Mouse (Mus musculus): ENCODE data around the gene Tmem240. TPM values are rescaled to one million over a fixed set of nuclear protein-coding genes. Genes with fewer than 3 reads are reported as not detected.
"Not testable (repeated sequence)": the region's sequence is repeated elsewhere in the genome, so short reads cannot be mapped to it uniquely, and the experiment has no call there.

The Tmem240 gene
- polyA plus RNA-seq, 2 experiments from 2014 or later: 0.24 TPM; not detected in 1

DNA sequence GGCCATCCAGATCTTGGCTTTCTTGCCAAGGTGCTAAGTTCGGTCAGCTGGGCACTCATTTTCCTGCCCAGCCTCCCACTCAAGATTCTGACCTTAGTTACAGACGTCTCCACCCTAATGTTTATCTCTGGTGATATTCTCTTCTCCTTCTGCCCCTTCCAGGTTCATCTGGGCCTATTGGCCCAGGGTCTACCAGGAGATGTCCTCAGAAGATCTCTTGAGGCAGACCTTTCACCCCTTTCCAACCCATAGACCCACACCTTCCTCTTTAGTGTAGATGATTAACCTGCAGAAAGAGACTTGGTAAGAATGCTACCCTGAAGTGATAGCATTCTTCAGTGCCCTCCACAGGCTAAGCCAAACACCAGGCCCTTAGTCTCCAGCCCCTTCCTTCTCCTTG, 37.1 kb downstream of the Tmem240 start:
- ATAC-seq: no peak

DNA sequence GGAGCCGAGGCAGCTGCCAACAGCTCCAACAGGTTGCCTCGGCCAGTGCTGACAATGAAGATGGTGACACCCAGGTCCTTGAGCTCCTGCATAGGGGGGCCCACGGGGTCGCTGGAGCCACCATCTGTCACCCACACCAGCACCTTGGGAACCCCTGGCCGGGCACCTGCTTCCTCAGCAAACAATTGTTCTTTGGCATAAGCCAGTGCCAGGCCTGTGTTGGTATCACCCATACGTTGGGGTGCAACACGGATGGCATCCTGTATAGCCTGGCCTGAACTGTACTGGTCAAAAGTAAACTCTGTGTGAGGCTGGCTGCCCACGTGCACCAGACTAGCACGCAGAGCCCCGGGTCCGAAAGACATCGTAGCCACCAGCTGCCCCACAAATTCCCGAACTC, 38.2 kb downstream of the Tmem240 start:
- ATAC-seq: no peak

DNA sequence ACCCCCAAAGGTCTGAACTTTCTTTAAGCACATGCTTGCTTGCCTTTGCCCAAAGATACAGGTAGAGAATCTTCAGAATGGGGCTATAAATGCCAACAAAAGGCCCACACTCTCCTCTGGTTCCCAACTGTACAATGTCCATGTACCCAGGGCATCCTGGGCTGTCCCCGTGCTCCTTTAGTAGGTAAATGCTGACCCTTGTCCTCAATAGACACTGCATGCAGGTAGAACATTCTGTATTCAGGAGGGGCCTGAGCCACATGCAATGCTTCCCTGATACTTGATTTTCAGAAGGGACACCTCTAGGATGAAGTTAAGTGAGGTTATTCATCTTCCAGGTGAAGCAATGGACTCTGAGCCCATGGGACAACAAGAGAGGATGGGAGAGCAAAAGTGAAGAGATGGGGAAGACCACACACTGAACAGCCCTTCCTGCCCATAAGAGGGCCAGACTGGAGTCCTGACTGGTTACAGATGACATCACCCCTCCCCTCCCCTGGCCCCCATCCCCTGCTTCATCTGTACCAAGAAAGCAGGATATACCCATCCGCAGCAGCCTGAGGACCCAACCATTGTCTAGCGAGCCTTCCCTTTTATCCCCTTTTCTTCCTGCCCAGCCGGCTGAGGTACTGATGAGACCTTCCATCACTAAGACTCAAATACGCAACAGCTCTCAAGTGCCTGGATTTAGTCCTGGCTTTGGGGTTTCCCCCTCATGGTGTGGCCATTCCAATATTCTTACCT, 38.9 kb downstream of the Tmem240 start:
- no peak for ATAC-seq

DNA sequence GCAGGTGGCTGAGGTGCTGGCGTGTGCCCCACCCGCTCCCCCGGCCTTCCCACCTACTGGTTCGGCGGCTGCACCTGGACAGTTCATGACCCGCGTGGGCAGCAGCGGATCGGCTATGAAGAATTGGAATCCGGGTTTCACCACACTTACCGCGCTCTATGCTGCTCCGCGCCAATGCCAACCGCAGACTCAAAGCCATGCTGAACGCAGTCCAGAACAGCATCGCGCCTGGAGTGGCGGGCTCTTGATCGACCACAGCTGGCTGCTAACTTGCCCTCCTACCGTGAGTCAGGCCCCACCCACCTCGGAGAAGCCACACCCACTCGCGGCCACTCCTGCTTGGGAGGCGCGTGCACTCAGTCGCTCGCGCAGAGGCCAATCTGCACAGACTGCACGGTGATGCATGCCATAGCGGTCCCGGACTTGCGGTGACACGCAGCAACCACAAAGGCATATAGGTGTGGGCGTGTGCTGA, 39.7 kb downstream of the Tmem240 start, which contains the start of gene Vwa1:
TSS of gene Vwa1 (minus strand) at position 419 of the 475 bp plus-strand sequence.
- peak; percentile 81 for ATAC-seq

DNA sequence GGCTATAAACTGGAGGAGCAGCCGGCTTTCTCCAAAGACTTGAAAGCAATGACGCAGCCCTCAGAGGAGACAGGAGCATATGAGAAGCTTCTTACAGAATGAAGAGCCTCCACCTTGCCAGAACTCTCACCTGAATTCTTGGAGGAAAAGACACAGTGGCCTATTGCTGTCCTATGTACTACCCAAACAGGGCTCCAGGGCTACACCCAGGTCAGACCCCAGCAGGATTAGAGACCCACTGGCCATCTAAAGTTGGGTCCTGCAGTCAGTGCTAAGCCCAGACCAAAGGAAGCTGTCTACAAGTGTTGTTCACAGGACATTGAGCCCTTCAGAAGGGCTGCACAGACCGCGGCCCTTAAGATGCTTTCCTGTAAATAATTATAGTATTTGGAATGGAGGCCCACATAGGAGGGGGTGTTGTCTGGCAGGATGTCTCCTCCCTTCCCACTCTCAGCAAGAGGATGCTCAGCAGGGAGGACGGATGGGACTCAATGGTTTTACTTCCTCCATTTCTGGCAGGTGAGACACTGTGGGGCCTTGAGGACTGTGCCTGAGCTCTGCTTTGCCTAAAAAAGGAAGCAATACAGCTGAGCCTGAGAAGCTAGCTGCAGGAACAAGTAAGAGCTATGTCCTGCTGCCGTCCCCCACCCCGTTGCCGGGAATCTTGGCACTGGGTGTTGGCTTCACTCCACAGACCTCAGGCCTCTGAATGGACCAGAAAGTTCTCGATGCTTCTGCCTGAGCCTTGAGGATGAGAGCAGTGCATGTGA, 40.6 kb downstream of the Tmem240 start:
- no peak for ATAC-seq

DNA sequence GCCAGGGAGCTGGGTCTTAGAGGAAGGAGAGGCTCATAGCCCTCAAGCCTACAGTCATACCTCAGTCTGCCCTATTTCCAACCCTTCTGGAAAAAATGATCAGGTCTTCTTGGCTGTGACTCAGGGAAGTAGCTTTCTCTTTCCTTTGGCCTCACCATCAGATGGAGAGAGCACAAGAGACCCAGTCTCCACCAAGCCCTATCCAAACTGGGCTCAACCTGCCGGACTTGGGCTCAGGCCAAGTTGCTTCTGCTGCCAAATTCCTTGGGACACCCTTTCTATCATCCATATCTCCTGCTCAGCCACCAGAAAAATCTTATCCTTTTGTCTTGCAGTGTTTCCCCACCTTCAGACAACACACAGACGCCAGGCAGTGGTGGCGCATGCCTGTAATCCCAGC, 41.3 kb downstream of the Tmem240 start:
- ATAC-seq: no peak

DNA sequence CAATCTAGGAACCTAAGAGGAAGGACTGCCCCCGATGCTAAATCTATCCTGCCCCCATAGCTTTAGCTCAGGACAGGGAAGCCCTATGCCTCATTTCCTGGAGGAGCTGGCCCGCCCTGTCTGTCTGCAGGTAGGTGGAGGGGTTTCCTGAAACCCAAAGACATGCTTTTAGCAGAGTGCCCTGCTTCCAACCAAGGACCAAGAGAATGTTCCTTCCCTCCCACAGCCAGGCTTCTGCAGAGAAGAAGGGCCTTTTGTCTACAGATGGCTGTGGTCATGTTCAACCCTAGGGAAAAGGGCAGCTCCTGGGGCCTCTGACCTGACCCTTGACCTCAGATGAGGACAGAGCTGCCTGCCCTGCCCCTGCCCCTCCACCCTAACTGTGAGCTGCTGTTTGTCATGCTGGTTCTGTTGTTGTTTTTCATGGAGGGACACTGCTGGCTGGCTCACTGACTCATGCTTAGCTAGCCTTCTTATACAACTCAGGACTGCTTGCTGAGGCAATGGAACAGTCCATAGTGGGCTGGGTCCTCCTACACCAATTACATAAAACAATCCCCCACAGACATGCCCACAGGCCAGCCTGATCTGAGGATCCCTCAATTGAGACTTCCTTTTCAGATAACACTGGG, 42.2 kb downstream of the Tmem240 start:
- ATAC-seq: no peak

DNA sequence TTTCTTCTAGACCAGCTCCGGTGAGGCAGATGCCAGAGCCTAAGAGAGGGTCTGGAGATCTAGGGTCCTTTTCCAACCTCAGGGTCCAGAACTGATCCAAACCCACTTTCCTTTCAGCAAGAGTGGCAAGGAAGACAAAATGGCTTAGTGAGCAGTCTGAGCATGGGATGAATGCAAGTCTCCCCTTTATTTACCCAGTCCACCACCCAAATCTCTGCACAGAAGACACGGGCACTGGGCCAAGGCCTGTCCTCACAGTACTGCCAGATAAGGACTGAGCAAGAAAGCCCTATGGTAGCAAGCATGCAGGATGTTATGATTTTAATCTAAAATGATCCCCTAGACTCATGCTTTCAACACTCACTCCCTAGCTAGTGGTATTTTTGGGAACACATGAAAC, 43.2 kb downstream of the Tmem240 start:
- no peak for ATAC-seq

DNA sequence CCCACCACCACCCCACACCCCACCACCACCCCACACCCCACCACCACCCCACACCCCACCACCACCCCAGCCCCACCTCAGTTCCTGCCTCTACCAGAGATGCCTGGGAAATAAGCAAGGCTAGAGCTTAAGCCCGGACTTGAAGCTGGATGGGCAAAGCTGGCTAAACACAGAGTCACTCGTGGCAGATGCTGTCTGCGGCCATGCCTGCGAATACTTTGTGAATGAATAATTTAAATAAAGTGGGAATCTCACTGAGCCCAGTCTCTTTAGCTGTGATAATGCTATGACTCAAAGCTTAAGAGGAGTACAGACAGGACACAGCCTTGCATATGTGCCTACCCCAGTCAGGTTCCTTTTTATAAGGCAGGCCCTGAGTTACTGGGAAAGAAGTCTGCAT, 44.9 kb downstream of the Tmem240 start:
- ATAC-seq: no peak

DNA sequence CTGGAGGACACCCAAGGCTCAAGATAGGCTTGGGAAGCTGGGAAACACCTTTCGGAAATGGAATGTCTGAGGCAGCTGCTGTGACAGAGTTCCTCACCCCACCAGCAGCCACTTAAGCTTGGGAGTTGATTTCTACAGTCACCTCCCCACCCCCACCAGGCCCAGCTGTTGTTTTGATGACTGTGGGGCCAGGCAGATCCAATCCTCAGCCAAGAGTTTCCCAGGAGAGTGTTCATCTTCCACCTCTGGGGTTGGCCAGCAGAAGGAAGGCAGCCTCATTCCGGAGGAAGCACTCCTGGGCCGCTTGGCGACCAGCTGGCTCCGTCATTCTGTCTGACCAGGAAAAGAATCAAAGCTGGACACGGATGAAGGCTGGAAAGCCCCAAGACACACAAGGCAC, 46.3 kb downstream of the Tmem240 start:
- no peak for ATAC-seq

DNA sequence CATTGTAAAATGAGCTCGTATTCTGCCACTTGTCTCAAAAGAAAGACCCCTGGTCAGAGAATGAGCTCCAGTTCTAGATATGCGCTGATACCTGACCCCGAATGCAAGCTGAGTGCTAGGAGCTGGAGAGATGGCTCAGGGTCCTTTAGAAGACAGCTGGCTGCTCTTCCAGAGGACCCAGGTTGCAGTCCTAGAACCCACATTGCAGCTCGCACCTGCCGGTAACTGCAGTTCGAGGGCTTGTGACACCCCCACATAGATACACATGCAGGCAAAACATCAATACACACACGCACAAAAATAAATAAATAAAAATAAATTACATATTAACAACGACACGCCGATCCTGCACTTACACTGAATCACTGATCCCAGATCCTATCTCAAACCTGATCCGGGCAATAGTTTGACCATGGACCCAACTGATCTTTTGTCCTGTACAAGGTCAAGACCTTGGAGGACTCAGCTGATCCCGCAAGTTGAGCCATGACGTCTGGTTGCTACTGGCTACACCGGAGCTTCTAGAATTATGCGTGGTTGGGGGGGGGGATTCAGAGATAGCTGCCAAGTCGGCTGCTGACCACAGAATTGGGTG, 49.0 kb downstream of the Tmem240 start:
- ATAC-seq: no peak

DNA sequence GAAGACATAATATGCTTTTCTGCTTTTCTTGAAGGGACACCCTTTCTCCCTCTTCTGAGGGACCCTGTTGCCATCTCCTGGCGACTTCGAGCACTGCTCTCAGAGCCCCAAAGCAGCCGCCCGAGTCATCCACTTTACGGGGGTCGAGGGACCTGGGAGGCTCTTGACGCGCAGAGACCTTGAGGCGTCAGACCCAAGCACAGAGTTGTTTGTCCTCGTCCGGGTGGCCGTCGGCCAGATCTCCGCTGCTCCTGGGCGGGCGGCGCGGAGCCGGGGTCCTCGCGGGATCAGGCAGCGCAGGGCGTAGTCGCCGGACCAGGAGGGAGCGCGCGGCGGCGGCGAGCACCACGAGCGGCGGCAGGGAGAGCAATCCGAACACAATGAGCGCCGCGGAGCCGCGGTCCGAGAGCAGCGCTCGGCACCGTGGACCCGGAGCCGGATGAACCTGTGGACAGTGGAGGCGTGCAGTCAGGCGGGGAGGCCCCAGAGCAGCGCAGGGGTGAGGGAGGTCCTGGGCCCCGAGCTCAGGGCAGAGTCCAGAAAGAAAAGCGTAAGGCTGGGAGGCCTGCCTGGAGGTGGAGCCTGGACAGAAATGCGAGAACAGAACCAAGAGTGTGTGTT, 49.6 kb downstream of the Tmem240 start:
- peak; percentile 77 for ATAC-seq

DNA sequence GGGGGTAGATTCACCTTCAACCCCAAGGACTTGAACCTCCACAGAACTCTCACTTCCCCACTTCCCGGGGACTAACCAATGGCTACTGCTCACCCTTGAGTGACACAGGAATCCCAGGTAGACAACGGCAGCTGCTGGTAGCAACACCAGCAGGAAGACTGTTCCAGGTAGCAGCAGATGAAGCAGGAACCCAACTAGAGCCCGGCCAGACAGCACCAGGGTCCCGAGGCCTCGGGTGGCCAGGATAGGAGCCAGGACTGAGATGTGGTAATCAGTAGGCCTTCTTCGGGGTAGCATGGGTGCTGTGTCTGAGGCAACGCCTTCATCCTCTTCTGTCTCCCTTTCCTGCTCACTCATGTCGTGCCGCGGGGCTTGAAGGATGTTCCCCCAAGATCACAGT, 50.6 kb downstream of the Tmem240 start:
- no peak for ATAC-seq

DNA sequence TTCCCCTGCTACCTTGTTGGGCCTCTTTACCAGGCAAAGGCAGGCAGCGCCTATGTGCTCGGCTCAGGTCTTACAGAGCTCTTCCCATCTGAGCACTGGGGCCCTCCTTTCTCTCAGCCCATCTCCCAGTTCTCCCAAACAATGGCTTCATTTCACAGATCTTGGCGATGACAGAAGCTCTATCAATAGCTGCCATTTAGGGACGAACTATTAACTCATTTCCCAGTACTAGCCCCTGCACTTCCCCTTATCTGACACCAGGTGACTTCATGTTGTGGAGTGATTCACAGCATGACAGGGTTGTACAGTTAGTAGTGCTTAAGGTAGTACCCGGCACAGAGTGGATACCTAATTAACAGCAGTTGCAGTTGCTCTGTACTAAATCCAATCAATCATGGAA, 51.2 kb downstream of the Tmem240 start, which contains the start of gene Tmem88b:
TSS of gene Tmem88b (minus strand) at position 56 of the 400 bp plus-strand sequence.
- no peak for ATAC-seq

DNA sequence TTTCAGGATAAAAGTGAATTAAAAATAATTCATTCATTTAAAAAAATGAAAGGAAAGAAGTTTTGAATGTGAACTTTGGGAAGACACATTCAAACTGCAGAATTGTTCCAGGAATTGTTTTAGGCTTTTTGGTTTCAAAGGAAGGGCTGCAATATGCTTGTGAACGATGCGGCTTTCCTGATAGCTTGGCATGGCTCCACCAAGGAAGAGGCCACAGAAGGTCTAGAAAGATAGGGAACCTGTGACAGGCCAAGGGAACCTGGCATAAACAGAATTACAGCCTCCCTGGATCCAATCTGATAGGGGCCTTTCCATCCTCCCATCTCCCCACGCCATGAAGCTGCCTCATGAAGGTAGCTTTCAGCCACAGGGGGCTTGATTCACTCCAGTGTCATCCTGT, 53.7 kb downstream of the Tmem240 start:
- no peak for ATAC-seq

DNA sequence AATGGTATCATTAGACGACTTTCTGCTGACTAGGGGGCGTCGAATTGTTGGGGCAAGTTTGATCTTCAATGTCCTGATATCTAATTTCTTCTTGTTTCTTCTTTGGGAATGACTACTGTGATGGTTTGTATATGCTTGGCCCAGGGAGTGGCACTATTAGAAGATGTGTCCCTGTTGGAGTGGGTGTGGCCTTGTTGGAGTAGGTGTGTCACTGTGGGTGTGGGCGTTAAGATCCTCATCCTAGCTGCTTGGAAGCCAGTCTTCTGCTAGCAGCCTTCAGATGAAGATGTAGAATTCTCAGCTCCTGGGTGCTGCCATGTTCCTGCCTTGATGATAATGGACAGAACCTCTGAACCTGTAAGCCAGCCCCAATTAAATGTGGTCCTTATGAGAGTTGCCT, 54.2 kb downstream of the Tmem240 start:
- ATAC-seq: not testable (repeated sequence)

DNA sequence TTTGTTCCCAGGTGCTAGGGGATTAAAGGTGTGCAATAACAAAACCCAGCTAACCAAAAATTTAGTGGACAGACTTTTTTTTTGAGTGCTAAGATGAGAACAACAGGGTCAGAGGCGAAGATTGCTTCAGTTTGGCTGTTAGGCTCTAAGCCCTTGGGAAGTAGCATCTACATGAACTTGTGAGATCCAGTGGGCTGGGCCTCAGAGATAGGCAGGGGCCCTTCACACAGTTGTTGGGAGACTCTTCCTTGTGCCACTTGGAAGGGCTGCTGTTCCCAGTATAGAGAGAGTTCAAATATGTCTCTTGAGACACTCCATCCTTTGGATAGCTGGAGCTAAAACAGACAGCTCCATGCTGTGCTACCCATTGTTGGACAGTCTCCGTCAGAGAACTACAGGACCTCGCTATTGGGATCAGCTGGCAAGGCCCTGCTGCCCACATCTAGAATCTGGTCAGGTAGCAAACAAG, 55.5 kb downstream of the Tmem240 start, which contains the start of gene Ankrd65:
TSS of gene Ankrd65 (plus strand) at position 419 of the 469 bp plus-strand sequence.
- ATAC-seq: no peak

Other genes with a start within 250 kb of the Tmem240 start
- 100 to 1,000 TPM; 291 TPM for gene Gnb1, start 243.4 kb upstream of the Tmem240 start, polyA plus RNA-seq (2017; shearing (Covaris generic))
- gene Nadk, start 172.4 kb upstream of the Tmem240 start, polyA plus RNA-seq (2017; shearing (Covaris generic)): 10 to 100 TPM; 64.7 to 81.5 TPM
- gene Slc35e2, start 133.4 kb upstream of the Tmem240 start, polyA plus RNA-seq (2017; shearing (Covaris generic)): 1 to 10 TPM; 9.1 to 9.7 TPM
- gene Cdk11b, start 109.9 kb upstream of the Tmem240 start, polyA plus RNA-seq (2017; shearing (Covaris generic)): 100 to 1,000 TPM; 121 to 144 TPM
- not detected for gene Gm10563, start 89.4 kb upstream of the Tmem240 start, polyA plus RNA-seq (2017; shearing (Covaris generic))
- gene Mmp23, start 81.4 kb upstream of the Tmem240 start, polyA plus RNA-seq (2017; shearing (Covaris generic)): not detected
- 1 to 10 TPM; 4.8 to 5.1 TPM for gene Mib2, start 65.6 kb upstream of the Tmem240 start, polyA plus RNA-seq (2017; shearing (Covaris generic))
- 1 to 10 TPM in 1 of 2 experiments, under 1 TPM in 1; 0.59 to 1.4 TPM for gene Fndc10, start 40.5 kb upstream of the Tmem240 start, polyA plus RNA-seq (2017; shearing (Covaris generic))
- gene Ssu72, start 30.0 kb upstream of the Tmem240 start, polyA plus RNA-seq (2017; shearing (Covaris generic)): 100 to 1,000 TPM; 153 to 164 TPM
- 10 to 100 TPM; 22.9 to 32.9 TPM for gene Atad3a, start 26.3 kb downstream of the Tmem240 start, polyA plus RNA-seq (2017; shearing (Covaris generic))
- under 1 TPM in 1 of 2 experiments, not detected in 1; 0.23 TPM for gene Vwa1, start 39.9 kb downstream of the Tmem240 start, polyA plus RNA-seq (2017; shearing (Covaris generic))
- not detected for gene Tmem88b, start 51.1 kb downstream of the Tmem240 start, polyA plus RNA-seq (2017; shearing (Covaris generic))
- not detected for gene Ankrd65, start 55.6 kb downstream of the Tmem240 start, polyA plus RNA-seq (2017; shearing (Covaris generic))
- 100 to 1,000 TPM; 117 to 130 TPM for gene Mrpl20, start 68.1 kb downstream of the Tmem240 start, polyA plus RNA-seq (2017; shearing (Covaris generic))
- 100 to 1,000 TPM in 1 of 2 experiments, 10 to 100 TPM in 1; 99.1 to 124 TPM for gene Ccnl2, start 77.7 kb downstream of the Tmem240 start, polyA plus RNA-seq (2017; shearing (Covaris generic))
- 100 to 1,000 TPM; 167 to 217 TPM for gene Aurkaip1, start 96.5 kb downstream of the Tmem240 start, polyA plus RNA-seq (2017; shearing (Covaris generic))
- gene Mxra8, start 104.9 kb downstream of the Tmem240 start, polyA plus RNA-seq (2017; shearing (Covaris generic)): 1 to 10 TPM; 2.1 to 2.3 TPM
- gene Dvl1, start 112.6 kb downstream of the Tmem240 start, polyA plus RNA-seq (2017; shearing (Covaris generic)): 1 to 10 TPM; 2.2 to 4.7 TPM
- under 1 TPM; 0.62 to 0.66 TPM for gene Tas1r3, start 128.6 kb downstream of the Tmem240 start, polyA plus RNA-seq (2017; shearing (Covaris generic))
- gene Cptp, start 134.6 kb downstream of the Tmem240 start, polyA plus RNA-seq (2017; shearing (Covaris generic)): 10 to 100 TPM; 17.0 to 20.1 TPM
- 100 to 1,000 TPM in 1 of 2 experiments, 10 to 100 TPM in 1; 93.4 to 109 TPM for gene Ints11, start 134.7 kb downstream of the Tmem240 start, polyA plus RNA-seq (2017; shearing (Covaris generic))
- 10 to 100 TPM; 22.1 to 27.6 TPM for gene Pusl1, start 157.0 kb downstream of the Tmem240 start, polyA plus RNA-seq (2017; shearing (Covaris generic))
- 1 to 10 TPM; 3.2 to 4.1 TPM for gene Acap3, start 157.0 kb downstream of the Tmem240 start, polyA plus RNA-seq (2017; shearing (Covaris generic))
- gene Ube2j2, start 209.0 kb downstream of the Tmem240 start, polyA plus RNA-seq (2017; shearing (Covaris generic)): 10 to 100 TPM; 21.6 to 29.7 TPM
- gene C1qtnf12, start 227.5 kb downstream of the Tmem240 start, polyA plus RNA-seq (2017; shearing (Covaris generic)): 1 to 10 TPM; 7.6 TPM

All from CD4-positive, CD25-positive, alpha-beta regulatory T cell, adult 4 months (primary cell).